Mouse (Mus musculus): ENCODE results near the gene Wdr25. TPM values are rescaled to one million over a fixed set of nuclear protein-coding genes. Genes with fewer than 3 reads are reported as not detected.

Gene Wdr25
- total RNA-seq, 2 experiments from 2014 or later: 3.1 to 4.8 TPM

DNA sequence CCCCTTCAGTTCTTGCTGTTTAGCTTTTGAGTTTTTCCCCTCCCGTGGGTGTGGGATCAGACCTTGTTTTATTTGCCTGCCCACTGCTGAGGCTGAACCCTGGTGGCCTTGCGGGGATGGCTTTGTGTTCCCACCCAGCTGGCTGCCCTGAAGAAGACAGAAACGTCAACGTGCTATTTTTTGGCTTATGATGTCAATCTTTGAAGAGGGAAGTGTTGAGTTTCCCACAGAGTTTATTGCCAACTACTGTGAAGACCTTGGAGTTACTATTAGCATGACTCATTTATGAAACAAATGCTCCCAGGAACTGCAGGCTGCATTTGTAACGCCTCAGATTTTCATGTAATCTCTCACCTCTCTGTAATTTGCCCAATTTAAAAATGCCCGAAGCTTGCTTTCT, 43.4 kb downstream of the Wdr25 start:
- peak; percentile 40 for DNase-seq

DNA sequence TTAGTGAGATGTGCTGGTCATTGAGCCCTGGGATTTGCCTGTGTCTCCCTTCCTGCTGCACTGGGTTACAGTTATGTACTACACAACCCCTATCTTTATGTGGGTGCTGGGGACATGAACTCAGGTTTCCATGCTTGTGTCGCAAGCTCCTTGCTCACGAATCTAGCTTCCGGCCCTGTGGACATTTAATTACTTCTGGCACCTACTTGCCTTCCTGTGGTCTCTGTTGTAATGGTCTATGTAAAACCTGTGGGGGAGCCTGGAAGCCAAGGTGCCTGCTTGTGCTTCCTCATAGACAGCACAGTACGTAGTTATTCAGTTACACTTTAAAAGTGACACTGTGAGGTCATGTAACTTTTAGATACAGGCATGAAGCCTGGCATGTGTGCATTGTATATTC, 44.1 kb downstream of the Wdr25 start:
- DNase-seq: no peak

DNA sequence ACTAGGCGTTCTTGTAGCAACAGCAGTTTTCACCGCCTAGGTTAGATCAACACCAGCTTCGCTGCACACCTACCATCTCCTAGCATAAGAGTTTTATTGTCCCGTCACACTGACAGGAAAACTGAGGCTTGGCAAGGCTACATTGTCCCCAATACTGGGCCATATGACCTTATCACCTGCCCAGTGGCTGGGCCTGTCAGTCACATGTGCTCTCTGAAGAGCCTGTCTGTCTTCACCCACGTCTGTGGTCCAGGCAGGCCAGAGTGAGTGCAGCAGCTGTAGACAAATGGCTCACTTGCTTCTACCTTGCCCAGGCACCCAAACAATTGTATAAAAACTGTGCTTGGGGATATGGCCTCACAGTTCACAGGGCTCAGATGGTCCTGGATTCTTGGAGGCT, 45.4 kb downstream of the Wdr25 start:
- no peak for DNase-seq

DNA sequence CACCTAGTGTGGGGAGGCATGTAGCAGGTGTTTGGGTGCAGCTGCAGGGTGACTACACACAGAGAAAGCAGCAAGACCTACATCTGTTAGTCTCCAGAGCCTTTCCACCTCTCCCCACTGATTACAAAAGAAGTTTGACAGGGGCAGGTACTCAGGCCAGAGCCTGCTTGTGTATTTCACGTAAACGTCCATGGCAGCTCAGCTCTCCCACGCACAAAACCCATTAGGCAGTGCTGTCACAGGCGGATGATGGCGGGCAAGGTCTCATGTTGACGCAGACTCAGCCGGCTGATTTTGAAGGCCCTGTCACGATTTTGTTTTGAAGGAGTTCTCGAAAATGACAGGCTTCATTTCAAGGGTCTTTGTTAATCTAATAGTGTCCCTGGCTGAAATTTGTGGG, 45.9 kb downstream of the Wdr25 start:
- no peak for DNase-seq

DNA sequence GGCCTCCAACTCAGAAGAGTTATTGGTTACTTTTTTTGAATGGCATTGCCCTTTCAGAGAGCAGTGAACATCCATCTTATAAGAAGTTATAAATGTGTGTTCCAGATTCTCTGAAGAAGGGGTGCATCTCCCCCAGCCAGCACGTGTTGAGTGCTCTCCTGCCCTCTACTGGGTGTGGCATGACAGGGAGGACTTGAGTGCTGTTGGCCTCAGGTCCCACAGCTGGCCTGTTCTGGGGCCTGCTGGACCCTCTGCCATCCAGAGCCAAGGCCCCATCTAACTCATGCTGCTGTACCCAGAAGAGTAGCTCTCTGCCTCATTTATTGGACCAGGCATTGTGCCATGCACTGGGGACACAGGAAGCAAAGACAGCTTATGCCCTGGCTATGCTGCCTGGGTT, 46.8 kb downstream of the Wdr25 start:
- DNase-seq: no peak

DNA sequence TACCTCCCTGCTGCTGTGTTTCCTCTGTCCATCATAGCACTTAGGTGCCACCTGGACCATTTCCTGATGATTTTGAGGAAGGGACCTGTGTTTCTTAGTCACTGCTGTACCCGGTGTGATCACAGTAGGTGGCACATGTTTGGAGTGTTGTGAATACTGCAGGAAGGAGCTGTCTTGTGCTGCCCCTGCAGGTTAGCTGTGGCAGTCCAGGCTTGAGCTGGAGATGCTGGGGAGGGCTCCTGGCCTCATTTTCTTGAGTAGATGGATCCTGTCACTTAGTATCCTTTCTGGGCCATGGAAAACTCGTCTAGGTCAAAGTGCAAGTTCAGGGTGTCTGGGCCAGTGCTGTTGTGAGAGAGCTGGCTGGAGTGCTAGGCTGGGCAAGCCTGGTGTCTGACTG, 47.9 kb downstream of the Wdr25 start:
- DNase-seq: no peak

DNA sequence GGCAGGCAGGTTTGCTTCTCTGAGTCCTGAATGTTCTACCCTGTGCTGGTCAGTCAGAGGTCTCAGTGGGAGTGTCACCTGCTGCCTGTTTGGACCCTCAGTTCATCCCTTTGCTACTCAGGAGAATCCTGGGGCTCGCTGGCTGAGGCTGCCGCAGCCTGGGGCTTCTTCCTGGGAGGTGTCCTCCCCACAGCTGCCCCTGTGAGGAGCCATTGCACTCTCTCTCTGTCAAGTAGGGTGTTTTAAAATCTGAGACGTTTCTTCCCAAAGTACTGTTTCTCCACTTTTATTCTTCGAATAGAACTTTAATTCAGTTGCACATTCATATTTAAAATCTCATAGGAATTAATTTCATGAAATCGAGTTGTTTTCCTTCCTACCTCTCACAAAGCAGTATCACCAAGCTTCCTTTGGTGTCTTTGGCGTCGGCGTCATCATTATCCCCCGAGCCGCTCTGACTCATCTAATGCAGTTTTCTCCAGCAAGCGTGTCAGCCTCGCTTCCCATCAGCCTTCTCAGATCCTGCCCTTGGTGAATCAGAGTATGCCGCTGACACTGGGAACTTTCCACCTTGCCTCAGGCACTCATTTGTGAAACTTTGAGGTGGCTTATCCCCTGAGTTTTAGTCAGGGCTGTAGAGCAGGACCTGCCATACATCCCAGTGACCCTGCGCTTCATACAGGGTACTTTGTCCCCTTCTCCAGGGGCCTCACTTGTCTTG, 48.9 kb downstream of the Wdr25 start:
- DNase-seq: no peak

DNA sequence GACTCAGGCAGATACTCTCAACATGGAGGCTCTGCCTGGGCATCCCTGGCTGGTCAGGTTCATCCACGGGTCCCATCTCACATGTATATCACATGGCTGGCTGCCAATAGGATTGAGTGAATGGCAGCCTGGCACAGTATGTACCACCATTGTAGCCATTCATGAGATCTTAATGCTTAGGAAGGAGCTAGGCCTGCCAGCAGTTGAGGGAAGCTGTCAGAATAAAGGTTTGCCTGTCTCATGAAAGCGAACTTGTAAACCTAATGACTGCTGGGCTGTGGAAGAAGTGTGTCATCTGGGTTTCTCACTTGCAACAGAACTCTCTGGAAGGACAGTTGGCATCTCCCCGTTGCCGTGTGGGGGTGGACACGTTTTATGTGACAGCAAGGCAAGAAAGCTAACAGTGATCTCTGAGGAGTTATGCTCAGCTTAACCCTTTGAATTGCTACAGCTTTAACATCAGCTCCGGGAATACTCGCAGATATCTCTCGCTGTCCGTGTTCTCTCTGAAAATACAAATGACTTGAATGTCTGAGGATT, 59.6 kb downstream of the Wdr25 start:
- DNase-seq: no peak

DNA sequence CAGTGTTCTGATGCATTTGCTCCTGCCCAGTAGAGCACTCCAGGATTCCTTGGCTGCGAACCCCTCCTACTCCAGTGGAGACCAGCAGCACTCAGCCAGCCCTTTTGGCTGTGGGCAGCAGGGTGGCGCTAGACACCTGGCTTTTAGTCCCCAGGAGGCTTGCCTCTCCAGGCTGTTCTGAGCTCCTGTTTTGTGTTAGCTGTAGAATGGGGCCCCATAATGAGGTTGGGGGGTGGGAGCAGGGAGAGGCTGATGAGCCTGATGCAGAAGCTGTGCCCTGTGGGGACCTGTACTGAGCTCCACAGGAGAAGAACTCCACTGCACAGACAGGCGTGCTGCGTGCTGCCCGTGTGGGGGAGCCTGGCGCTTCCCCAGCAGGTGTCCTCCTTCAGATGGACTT, 60.4 kb downstream of the Wdr25 start:
- DNase-seq: peak; percentile 26

DNA sequence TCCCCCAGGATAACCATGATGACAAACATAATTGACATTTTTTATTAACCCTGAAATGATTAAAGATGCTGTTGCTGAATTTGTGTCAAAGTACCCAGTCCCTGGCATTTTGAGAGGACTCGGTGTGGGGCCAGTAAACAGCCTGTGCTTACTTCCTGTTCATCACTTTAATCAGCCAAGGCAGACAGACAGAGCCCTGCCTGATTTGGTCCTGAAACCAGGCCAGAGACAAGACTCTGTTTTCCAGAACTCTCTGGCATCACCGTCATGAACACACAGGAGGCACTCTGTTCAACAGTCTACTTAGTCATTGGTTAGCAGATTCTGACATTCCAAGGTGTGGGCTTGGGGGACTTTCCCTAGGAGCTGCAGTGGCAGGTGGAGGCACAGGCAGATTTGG, 61.0 kb downstream of the Wdr25 start:
- no peak for DNase-seq

DNA sequence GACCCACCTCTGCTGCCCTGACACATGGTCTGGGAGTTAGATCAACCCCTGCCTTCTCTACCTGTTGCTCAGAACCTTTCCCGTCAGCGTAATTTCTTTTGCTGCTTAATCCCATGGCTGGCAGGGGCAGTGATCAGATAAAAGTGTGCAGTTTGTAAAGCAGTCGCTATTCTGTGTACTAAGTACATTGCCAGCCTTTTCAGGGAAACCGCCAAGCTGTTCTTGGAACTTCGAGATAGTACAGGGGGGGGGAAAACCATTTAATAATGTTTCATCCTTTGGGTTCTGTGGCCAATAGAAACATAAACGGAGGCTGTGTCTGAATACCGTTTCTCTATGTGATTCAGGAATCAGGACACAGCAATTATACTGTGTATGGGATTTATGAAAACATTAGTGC, 65.1 kb downstream of the Wdr25 start:
- DNase-seq: no peak

DNA sequence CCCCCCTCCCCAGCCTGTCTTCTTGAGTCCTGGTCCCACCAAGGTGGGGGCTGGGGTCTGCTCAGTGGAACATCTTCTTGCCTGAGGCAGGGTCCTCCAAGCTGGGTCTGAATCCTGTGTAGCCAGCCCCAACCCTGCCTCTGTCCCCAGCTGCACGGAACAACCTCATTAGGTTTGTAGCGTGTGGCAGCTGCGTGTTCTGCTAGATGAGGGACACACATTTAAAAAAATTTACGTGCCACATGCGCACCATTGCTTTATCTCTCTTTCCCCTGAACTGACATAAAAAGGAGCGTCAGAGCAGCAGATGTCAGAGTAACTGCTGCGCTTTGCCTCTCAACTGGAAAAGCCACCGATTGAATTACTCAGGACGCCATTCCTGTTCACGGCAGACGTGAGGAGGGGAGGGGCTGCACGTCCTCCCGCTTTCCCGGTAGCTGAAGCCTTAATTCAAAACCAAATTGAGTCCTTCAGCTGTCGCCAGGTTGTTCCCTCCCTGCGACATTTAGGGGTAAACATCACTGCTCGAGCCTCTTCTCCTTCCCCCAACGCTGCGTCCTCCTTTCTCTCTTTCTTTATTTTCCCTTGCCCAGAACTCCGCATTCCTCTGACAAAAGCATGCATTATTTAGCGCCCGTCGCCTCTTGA, 65.7 kb downstream of the Wdr25 start:
- DNase-seq: no peak

DNA sequence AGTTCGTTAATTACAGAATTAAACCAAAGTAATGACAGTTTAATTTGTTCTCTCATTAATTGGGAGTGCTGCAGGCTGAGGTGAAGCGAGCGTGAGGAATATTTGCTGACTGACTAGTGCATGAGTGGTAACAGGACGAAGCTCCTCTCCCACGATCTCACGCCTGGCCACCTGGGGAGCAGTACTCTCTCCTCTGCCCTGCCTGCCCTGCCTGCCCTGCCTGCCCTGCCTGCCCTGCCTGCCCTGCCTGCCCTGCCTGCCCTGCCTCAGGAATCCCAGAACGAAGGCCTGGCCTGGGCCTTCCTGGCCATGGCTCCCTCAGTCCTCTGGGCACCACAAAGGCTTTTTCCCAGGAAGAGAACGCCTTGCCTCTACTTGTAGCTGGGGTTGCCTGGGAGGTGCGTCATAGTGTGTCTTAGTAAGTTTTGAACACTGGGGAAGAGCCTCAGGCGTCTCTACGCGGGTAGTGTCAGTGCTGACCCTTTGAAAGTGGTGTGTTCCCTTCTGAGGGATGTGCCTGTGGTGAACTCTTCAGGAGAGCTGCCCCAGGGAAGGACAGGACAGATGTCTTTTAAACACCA, 66.3 kb downstream of the Wdr25 start:
- DNase-seq: no peak

DNA sequence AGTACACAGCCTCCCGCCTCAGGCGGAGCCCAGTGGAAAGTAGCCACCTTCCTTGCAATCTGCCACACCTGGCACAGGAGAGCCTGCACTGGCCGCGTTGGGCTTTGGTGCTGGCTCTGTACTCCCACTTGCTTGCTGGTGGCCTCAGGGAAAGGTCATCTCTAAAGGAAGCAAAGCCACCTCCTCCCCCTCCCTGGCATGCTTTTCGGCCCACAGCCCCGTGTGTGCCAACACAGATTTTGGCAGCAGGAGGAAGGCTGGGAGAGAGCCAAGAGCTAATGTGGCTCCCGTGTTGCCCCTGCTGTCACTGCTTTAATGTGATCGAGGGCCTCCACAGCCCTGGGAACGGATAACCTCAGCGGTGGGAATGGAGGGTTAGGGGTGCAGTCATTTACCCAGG, 66.8 kb downstream of the Wdr25 start:
- peak; percentile 77 for DNase-seq

DNA sequence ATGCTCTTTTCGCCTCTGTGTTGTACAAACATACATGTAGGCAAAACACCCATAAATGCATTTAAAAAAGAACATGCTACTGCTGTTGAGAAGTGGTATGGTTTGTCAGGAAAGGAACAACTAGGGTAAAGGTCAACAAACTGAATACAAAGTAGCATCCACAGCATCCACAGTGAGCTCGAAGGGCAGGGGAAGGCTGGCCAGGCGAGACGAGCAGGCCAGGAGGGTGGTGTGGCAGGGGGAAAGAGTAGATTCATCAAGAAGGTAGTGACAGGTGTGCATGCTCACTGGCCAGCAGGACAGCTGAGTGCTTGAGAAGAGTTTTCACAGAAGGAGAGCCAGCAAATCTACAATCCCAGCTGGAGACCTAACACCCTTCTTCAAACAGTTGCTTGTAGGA, 74.2 kb downstream of the Wdr25 start:
- DNase-seq: no peak

DNA sequence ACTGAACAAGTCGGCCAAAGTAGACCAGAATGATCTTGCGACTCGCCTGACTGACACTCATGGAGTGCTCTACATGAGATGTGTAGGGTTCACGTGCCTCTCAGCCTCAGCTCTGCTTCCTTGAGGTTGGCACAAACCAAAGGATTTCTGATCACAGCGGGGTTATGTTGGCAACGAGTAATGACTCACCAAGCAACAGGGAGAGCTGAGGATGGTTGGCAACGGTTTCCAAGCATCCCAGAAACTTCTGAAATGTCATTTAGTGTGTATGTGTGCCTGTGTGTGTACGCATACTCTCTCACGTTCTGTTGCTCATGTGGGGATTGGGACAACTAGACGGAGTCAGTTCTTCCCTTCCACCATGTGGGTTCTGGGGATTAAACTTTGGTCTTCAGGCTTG, 74.6 kb downstream of the Wdr25 start:
- DNase-seq: no peak

DNA sequence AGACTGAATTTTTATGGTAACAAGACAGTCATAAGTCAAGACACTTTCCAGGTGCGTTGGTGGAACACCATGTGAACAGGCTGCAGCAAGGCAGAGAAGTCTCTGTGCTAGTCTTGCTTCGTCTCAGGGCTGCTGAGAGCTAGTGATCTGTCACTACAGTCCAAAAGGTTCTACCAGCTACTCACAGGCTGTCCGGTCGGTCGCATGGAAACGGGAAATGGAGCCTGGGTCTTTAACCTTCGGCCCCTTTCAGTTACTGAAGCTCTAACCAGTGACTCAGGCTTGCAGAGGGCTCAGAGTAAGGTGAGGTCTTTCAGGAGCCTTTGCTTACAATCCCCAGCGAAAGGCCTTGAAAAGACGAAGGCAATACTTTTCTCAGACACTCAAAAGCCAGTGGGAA, 78.0 kb downstream of the Wdr25 start:
- no peak for DNase-seq

DNA sequence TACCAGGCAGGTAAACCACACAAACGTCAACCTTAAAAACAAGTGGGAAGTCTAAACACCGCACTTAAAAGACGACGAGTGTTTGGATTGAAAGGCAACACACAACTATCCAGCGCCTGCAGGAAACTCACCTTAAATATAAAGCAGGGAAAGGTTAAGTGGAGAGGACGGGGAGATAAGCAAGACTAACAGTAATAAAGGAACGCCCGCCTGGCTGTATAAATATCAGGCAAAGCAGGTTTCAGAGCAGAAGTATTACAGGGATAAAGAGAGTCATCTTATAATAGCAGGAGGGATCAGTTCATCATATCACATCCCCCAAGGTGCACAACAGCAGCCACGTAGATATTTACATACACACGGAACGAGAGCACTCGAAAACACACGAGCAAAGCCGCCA, 78.8 kb downstream of the Wdr25 start:
- no peak for DNase-seq

DNA sequence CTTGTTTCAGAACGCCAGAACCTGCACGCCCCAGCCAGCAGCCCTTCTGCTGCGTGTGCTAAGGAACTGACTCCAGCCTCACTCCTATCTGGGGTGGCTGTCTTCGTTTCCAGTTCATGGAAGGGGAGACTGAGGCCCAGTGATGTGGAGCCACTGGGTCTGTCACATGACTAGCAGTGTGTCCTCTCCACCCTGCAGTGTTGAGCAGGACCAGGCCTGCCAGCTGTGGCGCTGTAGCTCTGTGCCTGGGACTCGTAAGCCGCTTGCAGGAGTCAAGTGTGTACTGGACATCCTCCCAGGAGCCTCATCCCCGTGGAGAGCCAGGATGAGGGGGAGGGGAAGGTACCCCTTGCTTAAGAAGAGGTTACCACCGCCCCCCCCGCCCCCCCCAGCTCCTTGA, 86.5 kb downstream of the Wdr25 start:
- no peak for DNase-seq

DNA sequence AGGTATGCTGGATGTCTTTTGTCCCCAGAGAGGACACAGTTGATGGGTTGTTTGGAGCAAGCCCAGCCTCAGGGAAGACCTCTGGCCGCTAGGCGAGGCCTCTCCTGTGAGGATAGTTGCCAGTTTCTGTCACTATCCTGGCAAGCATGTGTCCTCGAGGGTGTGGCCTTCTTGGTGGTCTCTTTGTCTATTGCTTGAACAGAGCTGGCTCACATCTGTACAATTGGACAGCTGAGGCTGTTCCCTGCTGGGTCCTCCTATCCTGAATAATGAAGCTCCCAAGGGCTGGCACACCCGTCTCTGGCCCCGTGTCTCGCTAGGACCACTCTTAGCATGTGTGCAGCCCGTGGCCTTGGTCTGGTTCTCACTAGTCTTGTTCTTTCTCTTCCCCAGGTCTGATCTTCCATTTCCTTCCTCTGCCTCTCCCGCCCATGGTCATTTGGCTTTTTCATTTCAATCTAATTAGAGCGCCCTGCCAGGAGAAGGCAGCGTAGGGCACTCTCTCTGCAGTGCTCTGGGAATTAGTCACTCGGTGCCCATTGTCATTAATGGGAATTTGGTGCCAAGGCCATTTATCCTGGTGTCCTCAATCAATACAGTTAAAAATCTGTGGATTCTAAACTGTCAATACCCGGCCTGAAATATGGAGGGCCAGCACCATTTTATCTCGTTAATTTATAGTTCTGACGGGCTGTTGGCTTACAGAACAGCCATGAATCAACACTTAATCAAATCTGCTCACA, 88.7 kb downstream of the Wdr25 start:
- no peak for DNase-seq

DNA sequence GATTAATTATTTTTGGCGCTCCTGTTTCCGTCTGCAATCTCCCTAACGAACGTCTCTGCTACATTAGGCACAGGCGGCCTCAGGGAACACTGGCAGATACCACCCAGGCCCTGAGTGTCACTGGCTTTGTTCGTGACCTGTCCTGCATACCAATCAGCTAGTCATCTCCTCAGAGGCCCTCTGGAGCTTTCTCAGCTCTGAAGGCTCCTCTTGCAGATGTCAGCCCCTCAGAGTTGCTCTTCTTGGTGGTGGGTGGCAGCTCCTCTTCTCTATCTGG, 89.2 kb downstream of the Wdr25 start:
- no peak for DNase-seq

DNA sequence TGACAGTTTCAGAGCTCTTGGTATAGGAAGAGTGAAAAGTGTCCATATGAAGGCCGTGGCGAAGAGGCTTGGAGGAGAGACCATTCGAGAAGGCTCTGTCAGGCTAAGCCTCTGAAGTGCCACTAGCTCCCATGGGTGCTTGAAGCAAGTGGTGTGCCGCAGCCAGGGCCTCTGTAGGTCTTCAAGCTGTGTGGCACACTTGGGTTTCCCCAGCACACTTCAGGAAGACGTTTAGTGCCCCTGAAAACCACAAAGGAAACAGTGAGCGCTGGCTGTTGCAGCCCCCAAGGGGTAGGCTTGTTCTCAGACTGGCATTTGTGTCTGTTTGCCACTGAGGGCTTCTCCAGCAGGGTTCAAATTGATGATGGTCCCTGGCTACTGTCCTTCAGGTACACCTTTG, 90.1 kb downstream of the Wdr25 start:
- DNase-seq: no peak

DNA sequence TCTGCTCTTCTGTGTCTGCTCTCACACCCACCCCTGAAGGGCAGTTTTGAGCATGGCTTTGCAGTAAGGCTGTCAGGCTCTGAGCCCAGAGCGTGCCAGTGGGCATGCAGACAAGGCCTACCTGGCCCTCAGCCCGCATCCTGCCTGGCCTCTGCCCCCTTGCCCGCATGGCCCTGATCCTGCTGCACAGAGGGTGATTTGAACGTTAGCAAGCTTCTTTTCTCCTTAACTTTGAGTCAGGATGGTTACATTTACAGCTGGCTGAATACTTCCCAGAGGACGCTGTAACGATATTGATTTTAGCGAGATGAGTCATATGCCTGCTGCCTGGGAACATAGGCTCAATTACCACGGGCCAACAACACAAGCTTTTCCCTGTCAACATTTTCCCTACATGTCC, 91.0 kb downstream of the Wdr25 start:
- no peak for DNase-seq

All from gastrocnemius, postnatal 25 days (tissue).